Mouse (Mus musculus): ENCODE data around the gene 4930455H04Rik. TPM values are rescaled to one million over a fixed set of nuclear protein-coding genes. Genes with fewer than 3 reads are reported as not detected.

Gene 4930455H04Rik
- polyA plus RNA-seq, 1 experiment = not detected

GRCm38 (mm10) chr3:116950665-116951115 is 17.4 kb upstream of the 4930455H04Rik start:
- no peak for TF ChIP-seq CTCF (IDR thresholded peaks at IDR 0.05; ENCODE audit: borderline replicate concordance, extremely low read depth, insufficient read depth, insufficient read length)
- TF ChIP-seq POLR2A (IDR thresholded peaks at IDR 0.05; ENCODE audit: borderline replicate concordance, extremely low read depth, insufficient read depth, insufficient read length, poor library complexity, severe bottlenecking) = no peak
- DNase-seq (ENCODE audit: low read depth) = no peak

GRCm38 (mm10) chr3:116951489-116951888 is 16.6 kb upstream of the 4930455H04Rik start:
- TF ChIP-seq CTCF (IDR thresholded peaks at IDR 0.05; ENCODE audit: borderline replicate concordance, extremely low read depth, insufficient read depth, insufficient read length) (no peak), POLR2A (IDR thresholded peaks at IDR 0.05; ENCODE audit: borderline replicate concordance, extremely low read depth, insufficient read depth, insufficient read length, poor library complexity, severe bottlenecking) (no peak)
- DNase-seq (ENCODE audit: low read depth) = no peak

DNA sequence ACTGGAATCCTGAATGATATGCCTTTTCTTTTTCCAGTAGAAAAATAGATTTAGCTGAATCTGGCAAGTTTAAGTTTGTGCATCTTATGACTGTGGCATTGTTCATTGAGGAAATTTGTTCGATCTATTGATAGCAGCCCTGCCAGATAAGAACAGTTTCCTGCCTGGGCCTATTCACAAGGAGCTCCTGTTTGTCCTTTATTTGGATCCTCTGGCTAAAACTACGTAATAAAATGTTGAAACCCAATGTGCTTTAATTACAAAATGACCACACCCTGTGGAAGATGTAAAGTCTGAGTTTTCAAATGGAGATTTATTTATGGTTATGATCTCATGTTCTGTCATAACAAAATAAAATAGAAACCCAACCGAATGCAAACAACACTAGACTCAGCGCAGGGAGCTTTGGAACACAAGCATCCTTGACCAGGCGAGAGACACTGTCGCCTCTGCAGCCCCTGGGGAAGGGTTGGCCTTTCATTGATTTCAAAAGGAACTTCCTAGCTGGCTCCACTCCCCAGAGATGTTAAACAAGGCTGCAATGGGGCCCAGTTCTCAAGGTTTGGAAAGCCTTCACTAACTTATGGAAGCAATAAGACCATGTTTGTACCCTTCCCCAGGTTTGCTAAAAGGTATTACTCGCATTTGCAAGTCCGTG is 15.7 kb upstream of the 4930455H04Rik start:
- DNase-seq (ENCODE audit: low read depth) = no peak
- TF ChIP-seq CTCF (IDR thresholded peaks at IDR 0.05; ENCODE audit: borderline replicate concordance, extremely low read depth, insufficient read depth, insufficient read length) = no peak
- no peak for TF ChIP-seq POLR2A (IDR thresholded peaks at IDR 0.05; ENCODE audit: borderline replicate concordance, extremely low read depth, insufficient read depth, insufficient read length, poor library complexity, severe bottlenecking)

DNA sequence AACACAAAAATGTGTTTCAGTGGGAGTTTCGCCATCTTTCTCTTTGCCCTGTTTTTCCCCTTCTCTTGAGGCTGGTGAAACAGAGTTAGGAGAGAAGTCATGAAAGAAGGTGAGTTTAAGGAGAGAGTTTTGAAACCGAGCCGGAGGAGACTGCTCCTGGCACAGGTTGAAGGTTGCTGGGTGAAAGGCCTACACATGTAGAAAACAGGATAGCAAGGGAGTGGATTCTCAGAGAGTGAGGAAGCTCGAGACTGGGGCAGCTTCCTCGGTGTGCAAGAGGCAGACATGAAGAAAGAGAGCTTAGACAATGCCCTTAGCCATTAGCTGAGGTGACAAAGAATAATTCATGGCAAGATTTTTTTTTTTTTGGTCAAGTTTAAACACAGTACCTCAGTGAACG is 14.7 kb upstream of the 4930455H04Rik start:
- no peak for DNase-seq (ENCODE audit: low read depth)
- TF ChIP-seq POLR2A (IDR thresholded peaks at IDR 0.05; ENCODE audit: borderline replicate concordance, extremely low read depth, insufficient read depth, insufficient read length, poor library complexity, severe bottlenecking) (no peak), CTCF (IDR thresholded peaks at IDR 0.05; ENCODE audit: borderline replicate concordance, extremely low read depth, insufficient read depth, insufficient read length) (no peak)

- TF ChIP-seq POLR2A (IDR thresholded peaks at IDR 0.05; ENCODE audit: borderline replicate concordance, extremely low read depth, insufficient read depth, insufficient read length, poor library complexity, severe bottlenecking) (no peak), CTCF (IDR thresholded peaks at IDR 0.05; ENCODE audit: borderline replicate concordance, extremely low read depth, insufficient read depth, insufficient read length) (no peak)
Observed at GRCm38 (mm10) chr3:116955061-116955460, 13.0 kb upstream of the 4930455H04Rik start.

DNA sequence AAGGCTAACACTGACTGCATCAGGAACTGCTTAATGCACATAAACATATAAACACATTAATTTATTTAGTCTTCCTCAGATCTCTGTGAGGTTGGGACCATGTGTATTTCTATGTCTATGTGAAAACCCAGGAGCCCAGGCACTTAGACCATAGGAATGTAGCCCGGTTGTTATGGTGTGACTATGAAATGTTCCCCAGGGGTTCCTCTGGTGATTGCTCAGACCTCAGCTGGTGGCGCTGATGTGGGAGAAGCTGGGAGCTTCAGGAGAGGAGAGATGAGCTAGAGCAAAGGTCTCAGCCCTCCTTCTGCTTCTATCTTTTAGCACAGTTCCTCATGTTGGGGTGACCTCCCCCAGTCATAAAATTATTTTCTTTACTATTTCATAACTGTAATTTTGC is 7.7 kb upstream of the 4930455H04Rik start:
- no peak for DNase-seq (ENCODE audit: low read depth)
- TF ChIP-seq CTCF (IDR thresholded peaks at IDR 0.05; ENCODE audit: borderline replicate concordance, extremely low read depth, insufficient read depth, insufficient read length) = no peak
- TF ChIP-seq POLR2A (IDR thresholded peaks at IDR 0.05; ENCODE audit: borderline replicate concordance, extremely low read depth, insufficient read depth, insufficient read length, poor library complexity, severe bottlenecking) = no peak

More at GRCm38 (mm10) chr3:116955061-116955460, 13.0 kb upstream of the 4930455H04Rik start:
- DNase-seq (ENCODE audit: low read depth) = no peak

DNA sequence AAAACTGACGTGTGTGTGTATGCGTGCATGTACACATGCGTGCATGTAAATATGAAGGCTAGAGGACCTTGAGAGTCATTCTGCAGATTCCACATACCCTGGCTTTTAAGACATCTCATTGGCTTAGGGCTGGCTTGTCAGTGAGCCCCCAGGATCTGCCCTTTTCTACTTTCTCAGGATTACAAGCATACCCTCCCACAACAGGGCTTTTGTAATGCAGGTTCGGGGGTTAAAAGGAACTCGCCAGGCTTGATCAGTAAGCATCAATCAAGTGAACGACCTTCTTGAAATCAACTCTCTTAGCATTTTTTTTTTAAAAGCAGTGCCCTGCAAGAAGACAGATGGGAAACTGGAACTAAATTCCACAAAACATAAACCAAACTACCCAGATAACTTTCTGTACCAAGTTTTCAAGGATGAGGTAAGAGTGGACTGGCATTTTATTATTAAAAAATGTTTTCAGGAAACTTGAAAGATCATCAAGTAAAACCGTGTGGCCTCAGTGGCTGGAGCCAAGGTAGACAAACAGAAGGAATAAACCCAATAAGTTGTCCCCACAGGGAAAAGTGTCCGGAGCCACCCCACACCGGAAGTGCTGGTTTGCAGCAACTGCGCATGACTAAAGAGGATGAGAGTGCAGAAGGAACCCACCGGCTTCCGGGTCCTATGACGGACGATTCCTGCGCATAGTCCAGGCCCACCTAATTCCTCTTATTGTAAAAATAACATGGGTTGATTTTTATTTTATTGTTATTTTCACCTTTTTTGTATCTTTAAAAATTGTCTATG is 6.5 kb upstream of the 4930455H04Rik start:
- no peak for DNase-seq (ENCODE audit: low read depth)
- TF ChIP-seq CTCF (IDR thresholded peaks at IDR 0.05; ENCODE audit: borderline replicate concordance, extremely low read depth, insufficient read depth, insufficient read length) (no peak), POLR2A (IDR thresholded peaks at IDR 0.05; ENCODE audit: borderline replicate concordance, extremely low read depth, insufficient read depth, insufficient read length, poor library complexity, severe bottlenecking) (no peak)

- TF ChIP-seq CTCF (IDR thresholded peaks at IDR 0.05; ENCODE audit: borderline replicate concordance, extremely low read depth, insufficient read depth, insufficient read length) = no peak
- TF ChIP-seq POLR2A (IDR thresholded peaks at IDR 0.05; ENCODE audit: borderline replicate concordance, extremely low read depth, insufficient read depth, insufficient read length, poor library complexity, severe bottlenecking) = no peak
- DNase-seq (ENCODE audit: low read depth) = no peak
Observed at GRCm38 (mm10) chr3:116963213-116963612, 4.9 kb upstream of the 4930455H04Rik start.

GRCm38 (mm10) chr3:116964426-116964825 is 3.6 kb upstream of the 4930455H04Rik start:
- no peak for TF ChIP-seq CTCF (IDR thresholded peaks at IDR 0.05; ENCODE audit: borderline replicate concordance, extremely low read depth, insufficient read depth, insufficient read length)
- TF ChIP-seq POLR2A (IDR thresholded peaks at IDR 0.05; ENCODE audit: borderline replicate concordance, extremely low read depth, insufficient read depth, insufficient read length, poor library complexity, severe bottlenecking) = no peak
- DNase-seq (ENCODE audit: low read depth) = peak; percentile 53

GRCm38 (mm10) chr3:116966225-116966624 is 1.8 kb upstream of the 4930455H04Rik start:
- peak; percentile 86 for DNase-seq (ENCODE audit: low read depth)
- peak; percentile 59; the same call in 1 of the 2 replicates for TF ChIP-seq CTCF (IDR thresholded peaks at IDR 0.05; ENCODE audit: borderline replicate concordance, extremely low read depth, insufficient read depth, insufficient read length)
- no peak for TF ChIP-seq POLR2A (IDR thresholded peaks at IDR 0.05; ENCODE audit: borderline replicate concordance, extremely low read depth, insufficient read depth, insufficient read length, poor library complexity, severe bottlenecking)

DNA sequence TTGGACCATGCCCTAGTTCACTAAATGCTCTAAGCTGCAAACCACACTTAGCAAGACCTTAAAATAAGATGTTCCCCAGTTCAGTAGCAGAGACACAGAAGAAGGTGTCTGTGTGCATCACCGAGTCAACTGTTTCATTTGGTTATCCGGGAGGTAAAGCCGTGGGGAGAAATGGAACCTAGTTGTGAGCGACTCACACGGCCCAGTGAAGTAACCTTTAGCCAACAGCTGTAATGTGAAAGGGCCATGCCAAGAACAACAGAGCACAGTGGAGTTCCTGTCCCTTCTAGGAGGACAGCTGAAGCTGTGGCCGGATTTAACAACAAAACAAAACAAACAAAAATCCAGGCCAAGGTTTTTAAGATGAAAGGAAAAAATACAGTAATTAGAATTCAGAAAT is 1.3 kb upstream of the 4930455H04Rik start:
- DNase-seq (ENCODE audit: low read depth) = peak; percentile 49
- TF ChIP-seq POLR2A (IDR thresholded peaks at IDR 0.05; ENCODE audit: borderline replicate concordance, extremely low read depth, insufficient read depth, insufficient read length, poor library complexity, severe bottlenecking) (no peak), CTCF (IDR thresholded peaks at IDR 0.05; ENCODE audit: borderline replicate concordance, extremely low read depth, insufficient read depth, insufficient read length) (no peak)

Measured in brain, embryonic 14.5 days (tissue).